Mouse (Mus musculus): ENCODE measurements at regions not wholly inside any gene's neighbourhood (a gene's known extent, or its start where the extent isn't known, plus 50 kb on each side); places are given as distances from the start of the nearest gene placed in this dataset.

DNA sequence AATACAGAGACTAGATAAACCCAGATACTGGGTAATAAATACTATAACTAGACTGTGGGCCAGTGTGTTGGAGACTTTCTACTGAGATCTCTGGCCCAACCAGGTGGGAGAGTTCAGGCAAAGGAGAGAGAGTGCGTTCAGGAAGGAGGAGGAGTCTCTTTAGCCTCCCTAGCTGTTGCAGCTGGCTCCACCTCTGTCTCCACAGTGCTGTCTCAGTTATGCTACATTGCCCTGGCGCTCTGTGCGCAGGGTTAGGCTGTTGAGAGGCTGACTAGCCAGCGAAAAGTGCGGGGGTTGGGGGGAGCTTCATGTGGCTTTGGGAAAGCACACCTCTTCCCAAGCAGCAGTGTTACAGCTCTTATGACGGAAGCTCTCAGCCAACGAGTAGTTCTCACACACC lies 104.7 kb upstream of the Syndig1 start:
- DNase-seq (ENCODE audit: low spot score in 2 of 2): no peak

GRCm38 (mm10) chr2:149725932-149726331 lies 103.1 kb upstream of the Syndig1 start:
- DNase-seq (ENCODE audit: low spot score in 2 of 2): no peak

GRCm38 (mm10) chr2:149737837-149738236 lies 91.2 kb upstream of the Syndig1 start:
- no peak for DNase-seq (ENCODE audit: low spot score in 2 of 2)

DNA sequence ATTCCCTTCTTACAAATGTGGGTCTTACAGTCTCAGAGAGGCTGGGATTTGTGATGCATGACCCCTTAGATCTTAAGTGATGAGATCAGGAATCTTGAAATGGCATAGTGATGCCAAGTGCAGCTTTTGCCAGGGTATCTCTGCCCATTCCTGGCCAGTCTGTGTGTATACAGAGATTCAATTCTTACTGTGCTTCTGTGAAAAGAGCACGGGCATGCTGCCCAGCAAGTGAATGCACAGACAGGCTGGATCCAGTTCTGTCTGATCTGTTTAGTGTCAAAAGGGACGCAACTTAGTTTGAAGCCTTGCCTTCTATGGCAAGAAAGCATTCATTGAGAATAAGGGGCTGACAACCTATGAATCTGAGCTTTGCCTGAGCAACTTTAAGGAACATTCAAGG lies 89.1 kb upstream of the Syndig1 start:
- DNase-seq (ENCODE audit: low spot score in 2 of 2): no peak

- DNase-seq (ENCODE audit: low spot score in 2 of 2): no peak
These were observed 86.3 kb upstream of the Syndig1 start for GRCm38 (mm10) chr2:149742661-149743060.

DNA sequence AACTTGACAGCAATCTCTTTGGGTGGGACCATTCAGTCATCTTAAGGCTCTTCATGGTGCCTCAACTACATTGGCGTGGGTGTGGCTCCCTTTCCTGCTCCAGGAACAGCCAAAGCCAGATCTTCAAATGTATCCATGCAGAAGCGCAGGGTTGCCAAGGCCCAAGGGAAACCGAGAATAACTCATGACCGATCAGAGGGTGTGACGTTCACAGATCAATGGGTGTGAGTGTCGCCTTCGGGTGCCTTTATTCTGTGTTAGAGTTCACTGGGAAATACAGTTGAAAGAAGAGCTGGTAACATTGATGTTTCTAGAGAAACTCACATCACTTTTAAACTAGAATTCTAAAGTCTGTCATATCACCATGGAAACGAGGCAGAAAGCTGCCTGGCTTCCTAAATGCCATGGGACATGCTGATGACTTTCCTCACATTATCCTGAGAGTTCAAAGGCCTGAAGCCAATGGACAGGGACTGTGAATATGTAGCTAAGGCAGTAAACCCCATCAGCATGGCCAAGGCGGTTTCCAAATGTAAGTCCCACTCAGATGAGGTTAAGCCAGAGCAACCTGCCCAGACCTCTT lies 80.7 kb upstream of the Syndig1 start:
- DNase-seq (ENCODE audit: low spot score in 2 of 2): no peak

- no peak for DNase-seq (ENCODE audit: low spot score in 2 of 2)
These were observed 69.9 kb upstream of the Syndig1 start for GRCm38 (mm10) chr2:149759151-149759550.

DNA sequence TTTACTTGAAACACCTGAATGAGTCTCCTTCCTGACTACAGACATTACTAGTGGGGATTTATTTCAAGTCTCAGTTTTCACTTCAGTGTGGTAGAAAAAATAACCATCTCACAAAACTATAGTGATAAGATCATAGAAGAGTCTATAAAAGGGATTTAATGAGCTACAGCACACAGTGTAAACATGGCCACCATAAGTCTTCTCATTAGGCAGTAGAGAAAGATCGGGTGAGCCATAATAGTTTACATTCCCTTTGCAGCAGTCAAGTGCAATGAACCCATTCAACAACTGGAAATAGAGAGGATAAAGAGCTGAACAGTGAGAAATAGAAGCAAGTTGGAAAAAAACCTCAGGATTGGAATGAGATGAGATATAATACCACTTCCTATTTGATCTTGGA lies 65.1 kb upstream of the Syndig1 start:
- DNase-seq (ENCODE audit: low spot score in 2 of 2): no peak

DNA sequence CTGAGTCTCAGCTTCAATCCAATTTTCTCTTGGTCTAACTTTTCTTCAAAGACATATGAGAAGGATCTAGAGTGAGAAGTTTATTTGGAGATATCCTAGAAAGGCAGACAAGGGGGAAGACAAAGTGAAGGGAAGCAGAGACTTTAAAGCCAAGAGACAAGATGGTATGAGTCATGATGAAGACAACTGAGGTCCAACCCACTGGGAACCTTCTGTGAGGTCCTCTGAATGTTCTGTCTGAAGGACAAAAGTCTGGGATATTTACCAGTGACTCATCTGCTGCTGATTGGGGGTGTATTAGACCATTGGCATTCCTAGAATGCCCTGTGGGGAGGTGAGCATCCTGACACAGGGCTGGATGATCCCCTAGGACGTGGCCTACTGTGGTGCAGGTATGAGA lies 61.0 kb upstream of the Syndig1 start:
- DNase-seq (ENCODE audit: low spot score in 2 of 2): no peak

GRCm38 (mm10) chr2:149768551-149768950 lies 60.5 kb upstream of the Syndig1 start:
- DNase-seq (ENCODE audit: low spot score in 2 of 2): no peak

DNA sequence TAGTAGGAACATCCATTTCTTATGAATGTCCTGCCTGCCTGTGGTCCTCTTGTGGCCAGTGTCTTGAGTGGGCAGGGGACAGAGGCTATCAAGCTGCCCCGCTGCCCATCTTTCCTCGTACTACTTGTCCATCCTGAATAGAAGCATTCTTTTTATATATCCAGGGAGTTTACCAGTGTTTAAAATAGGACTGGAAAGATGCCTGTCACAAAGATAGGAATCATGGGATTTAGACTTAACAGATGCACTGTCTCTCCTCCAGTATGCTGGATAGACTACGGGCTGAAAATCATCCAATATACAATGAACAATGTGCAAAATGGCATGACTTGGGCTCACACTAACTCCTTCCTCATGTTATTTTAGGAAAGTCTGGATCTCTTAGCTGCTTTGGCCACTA lies 51.7 kb upstream of the Syndig1 start:
- DNase-seq (ENCODE audit: low spot score in 2 of 2): no peak
